11 mouse cellular contexts compared by ENCODE assay signal in genomic region chr6:136789391-136789971, GRCm38 (mm10). TPM values are rescaled to one million over a fixed set of nuclear protein-coding genes. Genes with fewer than 3 reads are reported as not detected.
DNase-seq lines count a peak whose midpoint lies in the region; ATAC-seq lines count a peak whose summit lies in the region.
"Had no signal": no experiment of that assay in that cellular context is flagged by ENCODE, and none has a peak within 500 bp of the region (broad histone marks: within the 10 kb centered on the region; RNA-seq: fewer than 3 reads in every experiment).

No protein-coding gene starts in this region.

- no peak overlapping the region for H3K4me3 ChIP-seq in lung, embryonic 16.5 days (ENCODE audit: low read length)
- H3K4me3 ChIP-seq in embryonic facial prominence, embryonic 10.5 days, result no peak overlapping the region
- H3K4me3 ChIP-seq: hindbrain, embryonic 10.5 days; midbrain, embryonic 10.5 days had no signal

- peak; percentile 96 for ATAC-seq in lung, embryonic 16.5 days (ENCODE audit: low read depth)

- no peak overlapping the region for H3K4me2 ChIP-seq in lung, embryonic 16.5 days (ENCODE audit: low read depth, low read length)

- no peaks in the 10 kb centered on the region for H3K36me3 ChIP-seq in lung, embryonic 16.5 days (ENCODE audit: control insufficient read depth, insufficient read depth, low read length)
- H3K36me3 ChIP-seq in embryonic facial prominence, embryonic 10.5 days (replicated peaks), result no peaks in the 10 kb centered on the region
- H3K36me3 ChIP-seq: hindbrain, embryonic 10.5 days; midbrain, embryonic 10.5 days had no signal

- peak; percentile 63 for DNase-seq in gastrocnemius, adult 18-20 months (ENCODE audit: low spot score)
- peak; percentile 24 to 63 for DNase-seq in gastrocnemius, postnatal 4 days (ENCODE audit: low spot score in 2 of 2)
- peak; percentile 38 for DNase-seq in kidney, adult 18-20 months
- DNase-seq in right cerebral cortex, postnatal 14 days, result no peak
- no peak for DNase-seq in left cerebral cortex, adult 8-10 months (ENCODE audit: low spot score in 2 of 2)
- DNase-seq in embryonic facial prominence, embryonic 10.5 days (ENCODE audit: low spot score), result no peak
- DNase-seq in ovary, postnatal 10 days (ENCODE audit: low spot score), result no peak
- DNase-seq: cerebellum, adult 11-12 months had no signal

- no peaks in the 10 kb centered on the region for H3K27me3 ChIP-seq in lung, embryonic 16.5 days (ENCODE audit: control insufficient read depth, insufficient read depth, low read depth, low read length)
- H3K27me3 ChIP-seq in embryonic facial prominence, embryonic 10.5 days (replicated peaks; ENCODE audit: low read depth, poor library complexity, severe bottlenecking), result peaks cover 21% of the 10 kb centered on the region

- WGBS in lung, embryonic 16.5 days, result 33% methylated on average over 5 of the region's 5 CpGs
- 77% methylated on average over 5 of the region's 5 CpGs for WGBS in embryonic facial prominence, embryonic 10.5 days

- H3K9me3 ChIP-seq in lung, embryonic 16.5 days (ENCODE audit: control insufficient read depth, low read length), result no peaks in the 10 kb centered on the region
- no peaks in the 10 kb centered on the region for H3K9me3 ChIP-seq in embryonic facial prominence, embryonic 10.5 days
- H3K9me3 ChIP-seq: hindbrain, embryonic 10.5 days; midbrain, embryonic 10.5 days had no signal

- H3K9ac ChIP-seq in lung, embryonic 16.5 days (ENCODE audit: low read length), result no peak overlapping the region

- H3K4me1 ChIP-seq in lung, embryonic 16.5 days (replicated peaks; ENCODE audit: control insufficient read depth, insufficient read depth, low read length), result peaks cover 3% of the 10 kb centered on the region
- peaks cover 17% of the 10 kb centered on the region for H3K4me1 ChIP-seq in embryonic facial prominence, embryonic 10.5 days

- peak overlapping the region; percentile 76 for H3K27ac ChIP-seq in lung, embryonic 16.5 days (ENCODE audit: low read length)
- H3K27ac ChIP-seq in embryonic facial prominence, embryonic 10.5 days (replicated peaks), result no peak overlapping the region
- H3K27ac ChIP-seq: hindbrain, embryonic 10.5 days; midbrain, embryonic 10.5 days had no signal

RNA-seq across cellular contexts. Expression of gene Gucy2c, which starts 7.9 kb away (rescaled TPM):
- total RNA-seq in gastrocnemius, adult 18-20 months (2021), result not detected
- total RNA-seq in gastrocnemius, postnatal 4 days (2021), result under 1 TPM in 1 of 2 experiments, not detected in 1; 0.08 TPM
- 0.13 and 0.21 TPM in 2 replicates for polyA plus RNA-seq in lung, embryonic 16.5 days (2015; fragmentation: Nextera tagmentation; extraction: Ambion mirVana)
- under 1 TPM; 0.21 to 0.52 (median 0.37) TPM for total RNA-seq in left cerebral cortex, adult 8-10 months (2022)
- polyA plus RNA-seq in embryonic facial prominence, embryonic 10.5 days (2016; fragmentation: Nextera tagmentation; extraction: Ambion mirVana), result 0.11 TPM in 2 replicates

RNA-seq across cellular contexts. Expression of gene Hist4h4, which starts 14.7 kb away (rescaled TPM):
- 1 to 10 TPM; 3.7 to 4.9 TPM for total RNA-seq in gastrocnemius, adult 18-20 months (2021)
- 10 to 100 TPM; 32.2 to 40.5 TPM for total RNA-seq in gastrocnemius, postnatal 4 days (2021)
- 0.93 and 1.1 TPM in 2 replicates for polyA plus RNA-seq in lung, embryonic 16.5 days (2015; fragmentation: Nextera tagmentation; extraction: Ambion mirVana)
- total RNA-seq in left cerebral cortex, adult 8-10 months (2022), result 10 to 100 TPM in 3 of 4 experiments, 1 to 10 TPM in 1; 9.0 to 13.2 (median 12.5) TPM
- polyA plus RNA-seq in embryonic facial prominence, embryonic 10.5 days (2016; fragmentation: Nextera tagmentation; extraction: Ambion mirVana), result 0.47 and 0.64 TPM in 2 replicates

RNA-seq across cellular contexts. Expression of gene H2afj, which starts 18.6 kb away (rescaled TPM):
- total RNA-seq in gastrocnemius, adult 18-20 months (2021), result 10 to 100 TPM; 15.3 to 15.4 TPM
- 10 to 100 TPM; 18.1 to 19.7 TPM for total RNA-seq in gastrocnemius, postnatal 4 days (2021)
- 121 and 141 TPM in 2 replicates for polyA plus RNA-seq in lung, embryonic 16.5 days (2015; fragmentation: Nextera tagmentation; extraction: Ambion mirVana)
- 10 to 100 TPM; 35.3 to 52.5 (median 39.1) TPM for total RNA-seq in left cerebral cortex, adult 8-10 months (2022)
- 86.6 and 91.3 TPM in 2 replicates for polyA plus RNA-seq in embryonic facial prominence, embryonic 10.5 days (2016; fragmentation: Nextera tagmentation; extraction: Ambion mirVana)

RNA-seq across cellular contexts. Expression of gene BC049715, which starts 37.9 kb away (rescaled TPM):
- total RNA-seq in gastrocnemius, adult 18-20 months (2021), result under 1 TPM in 1 of 2 experiments, not detected in 1; 0.05 TPM
- total RNA-seq in gastrocnemius, postnatal 4 days (2021), result under 1 TPM; 0.39 to 0.57 TPM
- polyA plus RNA-seq in lung, embryonic 16.5 days (2015; fragmentation: Nextera tagmentation; extraction: Ambion mirVana), result 0.87 and 1.7 TPM in 2 replicates
- total RNA-seq in left cerebral cortex, adult 8-10 months (2022), result 1 to 10 TPM; 2.1 to 5.4 (median 3.7) TPM
- 1.3 and 2.1 TPM in 2 replicates for polyA plus RNA-seq in embryonic facial prominence, embryonic 10.5 days (2016; fragmentation: Nextera tagmentation; extraction: Ambion mirVana)

RNA-seq across cellular contexts. Expression of gene Wbp11, which starts 38.6 kb away (rescaled TPM):
- total RNA-seq in gastrocnemius, adult 18-20 months (2021), result 10 to 100 TPM; 52.4 to 52.7 TPM
- 10 to 100 TPM; 83.7 to 86.2 TPM for total RNA-seq in gastrocnemius, postnatal 4 days (2021)
- 91.1 and 107 TPM in 2 replicates for polyA plus RNA-seq in lung, embryonic 16.5 days (2015; fragmentation: Nextera tagmentation; extraction: Ambion mirVana)
- total RNA-seq in left cerebral cortex, adult 8-10 months (2022), result 100 to 1,000 TPM; 110 to 121 (median 116) TPM
- polyA plus RNA-seq in embryonic facial prominence, embryonic 10.5 days (2016; fragmentation: Nextera tagmentation; extraction: Ambion mirVana), result 163 and 165 TPM in 2 replicates

Comparison
In these comparisons a context has a peak if more than half of its experiments do, and no peak if none do; other contexts are left out.
1. DNase-seq: peak in gastrocnemius, adult 18-20 months (single experiment), gastrocnemius, postnatal 4 days (2 of 2) and kidney, adult 18-20 months (single experiment); none in right cerebral cortex, postnatal 14 days (single experiment), left cerebral cortex, adult 8-10 months (0 of 2), embryonic facial prominence, embryonic 10.5 days (single experiment) and ovary, postnatal 10 days (single experiment).